Mouse (Mus musculus): ENCODE data around the gene Homer3. TPM values are rescaled to one million over a fixed set of nuclear protein-coding genes. Genes with fewer than 3 reads are reported as not detected.

Homer3 gene
- total RNA-seq (2023) = 6.3 TPM

DNA sequence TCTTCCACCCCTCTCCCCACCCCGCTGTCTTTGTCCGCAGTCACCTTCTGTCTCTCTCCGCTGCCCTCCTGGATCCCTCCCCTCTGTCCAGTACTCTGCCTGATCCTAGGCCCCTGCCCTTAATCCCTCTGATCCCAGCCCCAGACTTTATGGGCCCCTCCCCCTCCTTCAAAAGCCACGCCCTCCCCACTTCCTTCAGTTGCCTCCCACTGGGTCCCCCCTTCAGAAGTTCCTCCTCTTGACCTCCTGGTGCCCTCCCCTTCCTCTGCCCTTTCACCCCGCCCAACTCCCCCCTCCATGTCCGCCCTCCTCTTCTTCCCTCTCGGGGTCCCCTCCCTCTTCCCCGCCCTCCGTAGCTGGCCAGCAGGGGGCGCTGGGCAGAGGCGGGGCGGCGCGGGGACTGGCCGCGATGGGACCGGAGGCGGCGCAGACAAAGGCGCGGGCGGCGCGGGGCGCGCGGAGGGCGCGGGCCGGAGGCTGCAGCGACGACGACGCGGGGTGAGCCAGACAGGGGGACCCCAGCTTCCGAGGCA lies at the start of gene Homer3:
Homer3 (plus strand) TSS at position 225 of the 533 bp plus-strand sequence.

GRCm38 (mm10) chr8:70234080-70234780 lies 48.4 kb upstream of the Homer3 start, which contains the start of the genes Sugp2 and Armc6:
Gene Sugp2 (plus strand): TSS chr8:70234226.
Gene Armc6 (minus strand): TSS chr8:70234466.

DNA sequence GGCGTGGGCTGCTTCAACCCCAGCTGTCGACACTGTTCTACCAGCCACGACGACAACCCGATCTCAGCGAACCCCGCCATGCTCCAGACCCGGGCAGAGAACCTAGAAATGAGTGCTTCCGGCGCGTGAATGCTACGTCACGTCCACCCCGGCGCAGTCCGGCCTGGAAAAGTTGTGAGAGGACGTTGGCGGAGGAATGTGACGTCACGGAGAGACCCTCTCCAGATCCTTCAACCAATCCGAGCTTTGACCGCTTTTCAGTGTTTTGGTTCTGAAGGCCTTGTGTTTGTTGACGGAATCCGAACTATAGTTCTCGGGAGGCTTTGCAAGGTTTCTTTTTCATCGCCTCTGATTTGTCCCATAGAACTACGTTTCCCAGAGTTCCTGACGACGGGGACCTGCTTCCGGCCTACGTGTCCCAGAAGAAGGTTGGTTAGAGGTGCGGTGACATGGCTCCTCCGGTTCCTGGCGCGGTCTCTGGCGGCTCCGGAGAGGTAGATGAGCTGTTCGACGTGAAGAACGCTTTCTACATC lies 19.8 kb downstream of the Homer3 start, which contains the start of the genes Ddx49 and Cope:
Ddx49 (minus strand) TSS at position 132 of the 533 bp plus-strand sequence.
Cope (plus strand) TSS at position 161 of the 533 bp plus-strand sequence.

GRCm38 (mm10) chr8:70315624-70316510 lies 33.2 kb downstream of the Homer3 start, which contains the start of gene Cers1:
Gene Cers1 (plus strand): TSS chr8:70315775.

DNA sequence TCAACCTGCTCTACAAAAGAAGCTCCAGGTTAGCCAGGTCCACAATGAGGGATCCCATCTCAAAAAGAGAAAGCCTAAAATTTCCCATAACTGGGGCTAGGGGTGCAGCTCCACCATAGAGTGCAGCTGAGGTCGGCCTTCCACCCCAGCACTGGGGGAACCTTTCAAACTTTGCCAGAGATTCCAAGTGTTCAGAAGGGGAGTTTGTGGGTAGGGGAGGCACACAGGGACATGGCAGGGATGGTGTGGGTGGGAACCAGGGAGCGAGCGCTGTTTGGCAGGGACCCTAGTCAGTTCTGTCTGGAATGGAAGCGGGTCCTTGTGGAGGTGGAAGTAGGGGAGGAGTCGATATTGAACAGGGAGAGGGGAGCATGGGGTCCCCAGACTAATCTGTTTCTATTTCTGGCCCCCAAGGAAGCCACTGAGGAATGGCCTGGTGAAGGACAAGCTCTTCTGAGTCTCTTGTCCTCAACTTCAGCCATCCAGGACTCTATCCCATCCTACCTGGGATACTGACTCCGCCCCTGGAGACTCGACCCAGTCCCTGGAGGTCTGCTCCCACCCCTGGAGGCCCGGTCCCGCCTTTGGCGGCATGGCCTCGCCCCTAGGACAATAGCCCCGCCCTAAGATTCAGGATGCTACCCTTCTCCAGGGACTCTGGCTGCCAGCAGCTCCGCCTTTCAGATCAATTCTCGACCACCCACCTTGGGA lies 46.7 kb downstream of the Homer3 start, which contains the start of gene Gdf1:
Gdf1 (plus strand) TSS at position 694 of the 711 bp plus-strand sequence.

Other genes with a start within 250 kb of the Homer3 start
- gene Mau2, start 240.1 kb upstream of the Homer3 start, total RNA-seq (2023) = 136 TPM
- gene Sugp1, start 240.0 kb upstream of the Homer3 start, total RNA-seq (2023) = 52.8 TPM
- gene Tm6sf2, start 209.9 kb upstream of the Homer3 start, total RNA-seq (2023) = not detected
- not detected for gene Hapln4, start 199.4 kb upstream of the Homer3 start, total RNA-seq (2023)
- gene Ncan, start 162.0 kb upstream of the Homer3 start, total RNA-seq (2023) = not detected
- 24.6 TPM for gene Nr2c2ap, start 151.5 kb upstream of the Homer3 start, total RNA-seq (2023)
- 25.9 TPM for gene Rfxank, start 143.7 kb upstream of the Homer3 start, total RNA-seq (2023)
- gene Borcs8, start 143.3 kb upstream of the Homer3 start, total RNA-seq (2023) = 55.2 TPM
- gene Mef2b, start 143.1 kb upstream of the Homer3 start, total RNA-seq (2023) = 3.4 TPM
- gene Tmem161a, start 110.5 kb upstream of the Homer3 start, total RNA-seq (2023) = 48.1 TPM
- gene Slc25a42, start 70.5 kb upstream of the Homer3 start, total RNA-seq (2023) = 9.9 TPM
- gene Sugp2, start 48.6 kb upstream of the Homer3 start, total RNA-seq (2023) = 72.7 TPM
- gene Armc6, start 48.4 kb upstream of the Homer3 start, total RNA-seq (2023) = 6.4 TPM
- gene Ddx49, start 19.7 kb downstream of the Homer3 start, total RNA-seq (2023) = 81.1 TPM
- gene Cope, start 19.7 kb downstream of the Homer3 start, total RNA-seq (2023) = 115 TPM
- gene Cers1, start 32.9 kb downstream of the Homer3 start, total RNA-seq (2023) = not detected
- not detected for gene Gdf1, start 47.0 kb downstream of the Homer3 start, total RNA-seq (2023)
- gene Upf1, start 70.5 kb downstream of the Homer3 start, total RNA-seq (2023) = 71.3 TPM
- gene Comp, start 90.7 kb downstream of the Homer3 start, total RNA-seq (2023) = not detected
- 21.8 TPM for gene Crtc1, start 156.8 kb downstream of the Homer3 start, total RNA-seq (2023)
- 7.9 TPM for gene Klhl26, start 194.1 kb downstream of the Homer3 start, total RNA-seq (2023)
- gene Tmem59l, start 204.5 kb downstream of the Homer3 start, total RNA-seq (2023) = not detected
- gene Crlf1, start 210.3 kb downstream of the Homer3 start, total RNA-seq (2023) = not detected
- 62.4 TPM for gene Rex1bd, start 223.9 kb downstream of the Homer3 start, total RNA-seq (2023)
- gene Uba52, start 228.0 kb downstream of the Homer3 start, total RNA-seq (2023) = 3,364 TPM
- 249 TPM for gene Fkbp8, start 244.9 kb downstream of the Homer3 start, total RNA-seq (2023)
- 60.3 TPM for gene Kxd1, start 245.1 kb downstream of the Homer3 start, total RNA-seq (2023)